Mouse (Mus musculus) lung, postnatal 14 days (tissue): ENCODE results near the gene Psmb3.
"Not testable (repeated sequence)": the region's sequence is repeated elsewhere in the genome, so short reads cannot be mapped to it uniquely, and the experiment has no call there.

ENCODE experiments used
- DNase-seq: peaks from one replicate; pipeline ENCODE4 v3.0.0; 2021

Gene Psmb3

GRCm38 (mm10) chr11:97719041-97719440, 15.8 kb downstream of the Psmb3 start:
- DNase-seq: no peak

- DNase-seq: no peak
Measured at GRCm38 (mm10) chr11:97721338-97721737, 18.1 kb downstream of the Psmb3 start.

- no peak for DNase-seq
Measured at GRCm38 (mm10) chr11:97723709-97724108, 20.5 kb downstream of the Psmb3 start.

- DNase-seq: no peak
Measured at GRCm38 (mm10) chr11:97728311-97728710, 25.1 kb downstream of the Psmb3 start.

- DNase-seq: no peak
Measured at GRCm38 (mm10) chr11:97728730-97729129, 25.5 kb downstream of the Psmb3 start.

GRCm38 (mm10) chr11:97733689-97734088, 30.5 kb downstream of the Psmb3 start:
- no peak for DNase-seq

- DNase-seq: not testable (repeated sequence)
Measured at GRCm38 (mm10) chr11:97734810-97735209, 31.6 kb downstream of the Psmb3 start.

- no peak for DNase-seq
Measured at GRCm38 (mm10) chr11:97736645-97737044, 33.4 kb downstream of the Psmb3 start.

GRCm38 (mm10) chr11:97737600-97737999, 34.4 kb downstream of the Psmb3 start:
- DNase-seq: no peak

- DNase-seq: no peak
Measured at GRCm38 (mm10) chr11:97738703-97739102, 35.5 kb downstream of the Psmb3 start.

GRCm38 (mm10) chr11:97739155-97739554, 36.0 kb downstream of the Psmb3 start:
- no peak for DNase-seq

GRCm38 (mm10) chr11:97740190-97740589, 37.0 kb downstream of the Psmb3 start:
- peak; percentile 49 for DNase-seq

GRCm38 (mm10) chr11:97742157-97742556, 39.0 kb downstream of the Psmb3 start:
- no peak for DNase-seq

GRCm38 (mm10) chr11:97742591-97742990, 39.4 kb downstream of the Psmb3 start:
- no peak for DNase-seq

- no peak for DNase-seq
Measured at GRCm38 (mm10) chr11:97743423-97743822, 40.2 kb downstream of the Psmb3 start.

GRCm38 (mm10) chr11:97744063-97744717, 41.0 kb downstream of the Psmb3 start, which contains the start of gene Pip4k2b:
Gene Pip4k2b, minus strand, starts transcription at chr11:97744704.
- peak; percentile 56 for DNase-seq

GRCm38 (mm10) chr11:97744718-97745330, 41.6 kb downstream of the Psmb3 start:
- DNase-seq: peak; percentile 99

GRCm38 (mm10) chr11:97745331-97745721, 42.1 kb downstream of the Psmb3 start:
- DNase-seq: no peak

GRCm38 (mm10) chr11:97747773-97748172, 44.6 kb downstream of the Psmb3 start:
- DNase-seq: no peak

- no peak for DNase-seq
Measured at GRCm38 (mm10) chr11:97748496-97748895, 45.3 kb downstream of the Psmb3 start.

- DNase-seq: no peak
Measured at GRCm38 (mm10) chr11:97753277-97753676, 50.1 kb downstream of the Psmb3 start.

GRCm38 (mm10) chr11:97758125-97758524, 54.9 kb downstream of the Psmb3 start:
- DNase-seq: no peak

- no peak for DNase-seq
Measured at GRCm38 (mm10) chr11:97758942-97759341, 55.7 kb downstream of the Psmb3 start.

- DNase-seq: no peak
Measured at GRCm38 (mm10) chr11:97761638-97762037, 58.4 kb downstream of the Psmb3 start.
